Mouse (Mus musculus): ENCODE measurements around the gene Dact2. TPM values are rescaled to one million over a fixed set of nuclear protein-coding genes. Genes with fewer than 3 reads are reported as not detected.

The Dact2 gene
- 0.37 and 0.73 TPM in 2 replicates for polyA plus RNA-seq (2014; fragmentation: Nextera tagmentation; extraction: Ambion mirVana)

DNA sequence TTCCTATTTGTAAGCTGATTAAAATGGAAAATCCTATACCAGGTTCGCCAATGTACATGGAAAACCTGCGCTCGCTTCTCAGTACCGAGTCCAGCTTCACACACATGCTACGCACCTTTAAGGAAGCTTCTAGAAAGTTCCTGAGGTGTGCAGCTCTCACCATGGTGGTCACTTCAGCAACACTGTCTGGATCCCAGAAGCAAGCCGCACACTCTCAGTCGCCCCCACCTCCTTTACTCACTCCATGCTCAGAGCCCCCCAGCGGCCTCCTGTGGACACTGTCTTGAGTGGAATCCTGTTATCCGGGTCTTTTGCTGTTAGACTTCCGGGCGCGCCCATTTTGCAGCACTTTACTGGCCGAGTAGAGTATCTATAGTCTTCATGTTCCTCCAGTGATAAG, at the start of gene Dact2:
Dact2 (minus strand) TSS at position 244 of the 400 bp plus-strand sequence.
- H3K4me3 ChIP-seq (ENCODE audit: low read depth, low read length): peak within 1 kb of the TSS; percentile 60
- H3K27me3 ChIP-seq (ENCODE audit: control insufficient read depth, insufficient read depth, low read length): peaks cover 33% of the 10 kb centered on the region
- peak within 1 kb of the TSS; percentile 41 for H3K9ac ChIP-seq (ENCODE audit: low read length)
- WGBS: 47% methylated on average over 13 of the region's 13 CpGs
- H3K9me3 ChIP-seq (ENCODE audit: control insufficient read depth, low read length): no peaks in the 10 kb centered on the region
- H3K36me3 ChIP-seq (ENCODE audit: control insufficient read depth, insufficient read depth, low read length): no peaks in the 10 kb centered on the region
- H3K4me2 ChIP-seq (ENCODE audit: low read depth, low read length, severe bottlenecking): peak within 1 kb of the TSS; percentile 95
- H3K4me1 ChIP-seq (replicated peaks; ENCODE audit: control insufficient read depth, insufficient read depth, low read length): peaks cover 11% of the 10 kb centered on the region; the same call in 1 of the 2 replicates
- no peak within 1 kb of the TSS for H3K27ac ChIP-seq (ENCODE audit: low read depth, low read length)
- ATAC-seq (replicated peaks; ENCODE audit: low FRiP score) (0 out of 2 replicates have a peak, but pooled peaks have one; percentile 8), DNase-seq (ENCODE audit: low spot score) (no peak)

DNA sequence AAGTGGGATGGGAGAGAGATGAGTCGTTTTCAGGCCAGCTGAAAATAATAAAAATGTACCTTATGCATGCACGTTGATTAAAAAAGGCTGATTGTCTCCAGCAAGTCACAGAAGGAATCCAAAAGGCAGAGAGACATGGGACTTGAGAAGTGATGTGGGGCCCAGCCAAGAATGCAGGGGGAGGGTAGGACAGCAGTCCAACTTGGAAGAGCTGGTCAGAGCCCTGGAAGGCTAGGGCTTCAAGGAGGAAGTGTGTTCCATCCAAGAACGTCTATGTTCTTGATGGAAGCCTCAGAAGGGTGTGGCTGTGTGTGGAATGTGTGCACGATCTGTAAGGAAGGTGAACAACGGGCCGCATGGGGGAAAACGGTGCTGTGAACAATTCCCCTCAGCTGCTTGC, 48.4 kb upstream of the Dact2 start:
- 81% methylated on average over 7 of the region's 7 CpGs for WGBS
- Histone ChIP-seq H3K36me3 (ENCODE audit: control insufficient read depth, insufficient read depth, low read length) (no peaks in the 10 kb centered on the region), H3K9me3 (ENCODE audit: control insufficient read depth, low read length) (no peaks in the 10 kb centered on the region), H3K4me1 (replicated peaks; ENCODE audit: control insufficient read depth, insufficient read depth, low read length) (no peaks in the 10 kb centered on the region), H3K4me3 (ENCODE audit: low read depth, low read length) (no peak overlapping the region), H3K4me2 (ENCODE audit: low read depth, low read length, severe bottlenecking) (no peak overlapping the region), H3K27ac (ENCODE audit: low read depth, low read length) (no peak overlapping the region), H3K27me3 (ENCODE audit: control insufficient read depth, insufficient read depth, low read length) (no peaks in the 10 kb centered on the region), H3K9ac (ENCODE audit: low read length) (no peak overlapping the region)
- ATAC-seq (replicated peaks; ENCODE audit: low FRiP score) (no peak), DNase-seq (ENCODE audit: low spot score) (no peak)

DNA sequence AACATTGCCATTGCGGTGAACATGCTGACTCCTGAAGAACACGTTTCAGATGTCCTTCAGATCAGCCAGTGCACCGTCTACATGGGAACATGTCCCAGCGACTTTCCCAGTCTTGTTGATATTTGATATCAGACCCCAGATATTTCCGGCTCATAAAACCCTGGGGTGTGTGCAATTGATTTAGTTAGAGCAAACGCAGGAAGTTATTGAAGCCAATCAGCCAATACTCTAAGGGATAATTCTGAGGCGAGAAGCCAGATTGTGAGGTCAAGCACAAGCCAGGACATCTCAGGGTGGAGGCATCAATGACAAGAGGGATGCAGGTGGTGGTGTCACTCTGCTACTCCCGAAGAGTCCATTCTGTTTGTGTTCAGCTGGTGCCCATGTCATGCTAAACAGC, 46.3 kb upstream of the Dact2 start:
- no peaks in the 10 kb centered on the region for H3K36me3 ChIP-seq (ENCODE audit: control insufficient read depth, insufficient read depth, low read length)
- no peak for ATAC-seq (replicated peaks; ENCODE audit: low FRiP score)
- no peak overlapping the region for H3K4me3 ChIP-seq (ENCODE audit: low read depth, low read length)
- H3K27me3 ChIP-seq (ENCODE audit: control insufficient read depth, insufficient read depth, low read length): no peaks in the 10 kb centered on the region
- no peaks in the 10 kb centered on the region for H3K9me3 ChIP-seq (ENCODE audit: control insufficient read depth, low read length)
- DNase-seq (ENCODE audit: low spot score): no peak
- 89% methylated on average over 8 of the region's 8 CpGs for WGBS
- no peak overlapping the region for H3K9ac ChIP-seq (ENCODE audit: low read length)
- no peaks in the 10 kb centered on the region for H3K4me1 ChIP-seq (replicated peaks; ENCODE audit: control insufficient read depth, insufficient read depth, low read length)
- no peak overlapping the region for H3K27ac ChIP-seq (ENCODE audit: low read depth, low read length)
- no peak overlapping the region for H3K4me2 ChIP-seq (ENCODE audit: low read depth, low read length, severe bottlenecking)

DNA sequence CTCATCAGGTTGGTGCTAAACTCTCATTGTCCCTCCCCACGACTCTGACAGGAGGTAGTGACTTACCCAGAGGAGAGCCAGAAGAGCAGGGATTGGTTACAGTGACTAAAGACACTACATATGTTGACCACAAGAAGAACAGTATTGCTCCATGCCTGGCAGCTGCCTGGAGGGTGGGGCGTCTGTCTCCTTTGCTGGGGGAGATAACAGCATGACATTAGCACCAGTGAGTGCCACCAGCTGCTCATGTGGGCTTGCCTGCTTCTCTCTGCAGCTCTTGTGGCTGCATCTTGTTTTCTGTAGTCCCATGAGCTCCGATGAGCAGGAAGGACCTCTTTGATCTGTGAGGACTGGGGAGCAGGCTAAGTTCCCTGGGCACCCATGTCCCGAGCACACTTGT, 45.5 kb upstream of the Dact2 start:
- DNase-seq (ENCODE audit: low spot score): no peak
- Histone ChIP-seq H3K9ac (ENCODE audit: low read length) (no peak overlapping the region), H3K27me3 (ENCODE audit: control insufficient read depth, insufficient read depth, low read length) (no peaks in the 10 kb centered on the region), H3K36me3 (ENCODE audit: control insufficient read depth, insufficient read depth, low read length) (no peaks in the 10 kb centered on the region), H3K4me3 (ENCODE audit: low read depth, low read length) (no peak overlapping the region), H3K4me1 (replicated peaks; ENCODE audit: control insufficient read depth, insufficient read depth, low read length) (no peaks in the 10 kb centered on the region), H3K27ac (ENCODE audit: low read depth, low read length) (no peak overlapping the region), H3K4me2 (ENCODE audit: low read depth, low read length, severe bottlenecking) (no peak overlapping the region), H3K9me3 (ENCODE audit: control insufficient read depth, low read length) (no peaks in the 10 kb centered on the region)
- 76% methylated on average over 4 of the region's 4 CpGs for WGBS
- no peak for ATAC-seq (replicated peaks; ENCODE audit: low FRiP score)

DNA sequence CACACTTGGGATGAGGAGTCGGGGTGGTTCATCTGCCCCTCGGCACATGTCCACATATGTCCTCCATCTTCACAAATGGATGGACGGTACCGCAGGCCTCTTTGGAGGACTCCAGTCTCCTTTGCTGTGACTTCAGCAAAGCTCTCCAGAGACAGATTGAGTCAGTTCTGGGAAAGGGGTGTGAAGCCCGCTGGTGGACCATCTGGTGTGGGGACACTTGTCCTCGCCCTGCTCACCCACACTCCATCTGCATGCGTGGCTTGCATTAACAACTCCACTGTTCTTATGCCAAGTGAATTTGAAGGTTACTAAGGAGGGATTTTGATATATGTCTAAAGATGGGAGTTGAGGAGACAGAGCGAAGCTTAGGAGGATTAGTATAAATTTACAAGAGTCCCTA, 43.8 kb upstream of the Dact2 start:
- Histone ChIP-seq H3K27me3 (ENCODE audit: control insufficient read depth, insufficient read depth, low read length) (no peaks in the 10 kb centered on the region), H3K9ac (ENCODE audit: low read length) (no peak overlapping the region), H3K4me1 (replicated peaks; ENCODE audit: control insufficient read depth, insufficient read depth, low read length) (no peaks in the 10 kb centered on the region), H3K27ac (ENCODE audit: low read depth, low read length) (no peak overlapping the region), H3K36me3 (ENCODE audit: control insufficient read depth, insufficient read depth, low read length) (no peaks in the 10 kb centered on the region), H3K4me3 (ENCODE audit: low read depth, low read length) (no peak overlapping the region), H3K4me2 (ENCODE audit: low read depth, low read length, severe bottlenecking) (no peak overlapping the region), H3K9me3 (ENCODE audit: control insufficient read depth, low read length) (no peaks in the 10 kb centered on the region)
- ATAC-seq (replicated peaks; ENCODE audit: low FRiP score) (no peak), DNase-seq (ENCODE audit: low spot score) (no peak)
- 93% methylated on average over 8 of the region's 8 CpGs for WGBS

DNA sequence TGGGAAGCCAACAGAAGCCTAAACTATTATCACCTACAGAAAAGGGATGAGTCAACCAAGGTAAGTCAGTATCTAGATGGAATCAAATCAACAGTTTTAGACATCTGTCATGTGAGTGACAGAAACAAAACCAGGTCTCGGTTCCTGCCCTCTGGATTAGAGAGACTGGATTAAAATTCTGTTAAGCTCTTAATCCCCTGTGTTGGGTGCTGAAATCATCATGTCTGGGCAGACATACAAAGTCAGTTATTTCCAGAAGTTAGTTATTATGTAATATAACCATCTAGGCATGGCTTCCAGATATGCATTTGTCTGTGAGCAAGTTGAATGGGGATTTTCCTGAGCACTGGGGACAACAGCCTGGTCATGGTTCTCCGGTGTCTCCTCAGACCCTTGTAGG, 42.2 kb upstream of the Dact2 start:
- Histone ChIP-seq H3K4me2 (ENCODE audit: low read depth, low read length, severe bottlenecking) (no peak overlapping the region), H3K27me3 (ENCODE audit: control insufficient read depth, insufficient read depth, low read length) (no peaks in the 10 kb centered on the region), H3K36me3 (ENCODE audit: control insufficient read depth, insufficient read depth, low read length) (no peaks in the 10 kb centered on the region), H3K9me3 (ENCODE audit: control insufficient read depth, low read length) (no peaks in the 10 kb centered on the region), H3K27ac (ENCODE audit: low read depth, low read length) (no peak overlapping the region), H3K4me1 (replicated peaks; ENCODE audit: control insufficient read depth, insufficient read depth, low read length) (no peaks in the 10 kb centered on the region), H3K4me3 (ENCODE audit: low read depth, low read length) (no peak overlapping the region), H3K9ac (ENCODE audit: low read length) (no peak overlapping the region)
- ATAC-seq (replicated peaks; ENCODE audit: low FRiP score) (no peak), DNase-seq (ENCODE audit: low spot score) (no peak)
- WGBS: 91% methylated on average over 2 of the region's 2 CpGs

DNA sequence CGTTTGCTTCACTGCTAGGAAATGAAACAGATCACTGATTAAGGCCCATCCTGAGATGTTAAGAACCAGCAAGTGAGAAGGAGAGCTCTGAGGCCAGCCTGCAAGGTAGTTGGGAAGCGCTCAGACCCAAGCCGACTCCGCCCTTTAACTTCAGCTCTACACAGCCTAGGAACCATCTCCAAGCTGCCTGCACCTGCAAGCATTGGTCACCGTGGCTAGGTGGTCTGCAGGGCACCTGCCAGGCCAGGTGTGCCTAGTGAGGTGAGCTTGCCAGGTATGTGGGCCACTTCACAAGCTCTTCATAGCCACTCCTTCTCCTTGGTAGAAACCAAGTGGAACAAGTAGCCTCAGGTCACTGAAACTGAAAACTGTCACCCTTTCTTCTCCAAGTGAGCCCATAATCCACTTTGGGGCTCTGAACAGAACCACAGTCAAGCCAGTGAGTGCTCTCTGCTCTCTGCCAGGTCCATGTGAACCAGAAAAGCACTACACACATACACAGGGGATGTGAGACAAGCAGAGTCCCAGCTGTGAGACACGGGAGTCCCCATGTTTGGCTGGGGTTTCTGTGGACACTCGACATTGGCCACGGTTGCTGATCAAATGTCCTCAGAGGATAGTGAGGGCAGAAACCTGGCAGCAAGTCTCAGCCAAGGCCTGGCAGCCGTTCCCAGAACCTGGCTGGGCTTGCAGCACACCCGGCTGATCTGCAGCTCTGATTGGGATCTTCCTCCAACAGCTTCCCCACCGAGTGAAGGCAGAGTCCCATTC, 40.3 kb upstream of the Dact2 start:
- no peak for DNase-seq (ENCODE audit: low spot score)
- no peak overlapping the region for H3K4me2 ChIP-seq (ENCODE audit: low read depth, low read length, severe bottlenecking)
- H3K9ac ChIP-seq (ENCODE audit: low read length): no peak overlapping the region
- H3K36me3 ChIP-seq (ENCODE audit: control insufficient read depth, insufficient read depth, low read length): no peaks in the 10 kb centered on the region
- 76% methylated on average over 11 of the region's 11 CpGs for WGBS
- H3K9me3 ChIP-seq (ENCODE audit: control insufficient read depth, low read length): no peaks in the 10 kb centered on the region
- H3K4me1 ChIP-seq (replicated peaks; ENCODE audit: control insufficient read depth, insufficient read depth, low read length): no peaks in the 10 kb centered on the region
- H3K4me3 ChIP-seq (ENCODE audit: low read depth, low read length): no peak overlapping the region
- no peak for ATAC-seq (replicated peaks; ENCODE audit: low FRiP score)
- H3K27me3 ChIP-seq (ENCODE audit: control insufficient read depth, insufficient read depth, low read length): no peaks in the 10 kb centered on the region
- no peak overlapping the region for H3K27ac ChIP-seq (ENCODE audit: low read depth, low read length)

DNA sequence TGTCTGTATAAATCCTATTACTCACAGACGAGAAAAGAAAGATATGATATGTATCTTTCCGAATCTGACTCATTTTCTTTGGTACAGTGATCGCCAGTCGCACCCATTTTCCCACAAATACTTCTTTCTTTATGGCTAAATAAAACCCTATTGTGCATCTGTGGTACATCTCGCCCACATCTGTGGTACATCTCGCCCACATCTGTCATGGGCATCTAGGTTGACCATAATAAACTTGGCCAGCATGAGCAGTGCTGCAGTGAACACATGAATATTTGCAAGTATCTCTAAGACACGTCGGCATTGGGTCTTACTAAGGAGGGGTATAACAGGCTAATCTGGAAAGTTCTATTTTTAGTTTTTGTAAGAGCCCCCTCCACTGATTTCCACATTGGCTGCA, 38.5 kb upstream of the Dact2 start:
- H3K4me2 ChIP-seq (ENCODE audit: low read depth, low read length, severe bottlenecking): no peak overlapping the region
- H3K4me1 ChIP-seq (replicated peaks; ENCODE audit: control insufficient read depth, insufficient read depth, low read length): no peaks in the 10 kb centered on the region
- DNase-seq (ENCODE audit: low spot score) (no peak), ATAC-seq (replicated peaks; ENCODE audit: low FRiP score) (no peak)
- no peak overlapping the region for H3K9ac ChIP-seq (ENCODE audit: low read length)
- H3K36me3 ChIP-seq (ENCODE audit: control insufficient read depth, insufficient read depth, low read length): no peaks in the 10 kb centered on the region
- H3K27ac ChIP-seq (ENCODE audit: low read depth, low read length): no peak overlapping the region
- H3K9me3 ChIP-seq (ENCODE audit: control insufficient read depth, low read length): no peaks in the 10 kb centered on the region
- no peak overlapping the region for H3K4me3 ChIP-seq (ENCODE audit: low read depth, low read length)
- H3K27me3 ChIP-seq (ENCODE audit: control insufficient read depth, insufficient read depth, low read length): no peaks in the 10 kb centered on the region
- 90% methylated on average over 8 of the region's 8 CpGs for WGBS

DNA sequence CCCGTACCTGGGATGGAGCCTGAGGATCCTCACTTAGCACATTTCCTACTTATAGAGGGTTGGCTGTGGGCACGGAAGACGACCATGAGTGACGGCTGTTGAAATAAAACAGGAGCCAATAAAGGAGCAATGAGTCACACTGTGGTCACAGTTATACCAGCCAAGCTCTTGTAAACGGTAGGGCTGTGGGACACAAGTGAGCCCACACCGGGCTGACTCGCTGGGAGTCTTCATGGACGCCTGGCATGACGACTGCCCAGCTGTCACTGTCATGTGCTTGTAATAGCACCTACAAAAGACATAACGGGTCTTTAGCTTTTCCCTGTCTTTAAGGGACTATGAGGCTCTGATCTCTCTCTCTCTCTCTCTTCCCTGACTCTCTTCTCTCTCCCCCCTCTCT, 35.9 kb upstream of the Dact2 start:
- Histone ChIP-seq H3K4me3 (ENCODE audit: low read depth, low read length) (no peak overlapping the region), H3K27me3 (ENCODE audit: control insufficient read depth, insufficient read depth, low read length) (no peaks in the 10 kb centered on the region), H3K4me2 (ENCODE audit: low read depth, low read length, severe bottlenecking) (no peak overlapping the region), H3K27ac (ENCODE audit: low read depth, low read length) (no peak overlapping the region), H3K4me1 (replicated peaks; ENCODE audit: control insufficient read depth, insufficient read depth, low read length) (no peaks in the 10 kb centered on the region), H3K9ac (ENCODE audit: low read length) (no peak overlapping the region), H3K36me3 (ENCODE audit: control insufficient read depth, insufficient read depth, low read length) (no peaks in the 10 kb centered on the region), H3K9me3 (ENCODE audit: control insufficient read depth, low read length) (no peaks in the 10 kb centered on the region)
- DNase-seq (ENCODE audit: low spot score): no peak
- no peak for ATAC-seq (replicated peaks; ENCODE audit: low FRiP score)
- 86% methylated on average over 10 of the region's 10 CpGs for WGBS

Data from forebrain, embryonic 11.5 days (tissue).